Mouse (Mus musculus) left cerebral cortex, postnatal 14 days (tissue): ENCODE measurements around the gene Recql5. TPM values are rescaled to one million over a fixed set of nuclear protein-coding genes. Genes with fewer than 3 reads are reported as not detected.

Source experiments
- DNase-seq, 2 experiments: peaks; one replicate each; pipeline ENCODE4 v3.0.0; 2021 to 2022; ENCODE audit warnings: low spot score in 2 of 2, mixed read lengths in 1 of 2
- intact Hi-C: fragments of 180-260 bp; cut with DNase I; formaldehyde crosslinking; loops from one replicate; pipeline ENCODE4 v1.15.1; 2025
- long read RNA-seq, 2 experiments: library from polyadenylated mRNA; stranded (forward); transcript quantifications; one replicate each; pipeline ENCODE4 v2.0.0; 2021
- total RNA-seq, 2 experiments: library from RNA; stranded (reverse); gene quantifications; 2 replicates each; pipeline ENCODE4 v1.2.3; 2021

Gene Recql5
- total RNA-seq = 10 to 100 TPM; 19.8 to 22.4 TPM
- long read RNA-seq, experiment 1, transcript Recql5-201 (19 exons, 3,971 nt) = major isoform, 13 of 21 reads
- long read RNA-seq, experiment 1, partial matches to known transcripts = 2 of 21 reads
- long read RNA-seq, experiment 1, other reads (novel, unspliced or antisense) = 6 of 21 reads
- long read RNA-seq, experiment 2, transcript Recql5-201 (19 exons, 3,971 nt) = major isoform, 8 of 16 reads
- long read RNA-seq, experiment 2, partial matches to known transcripts = 1 of 16 reads
- long read RNA-seq, experiment 2, other reads (novel, unspliced or antisense) = 6 of 16 reads

GRCm38 (mm10) chr11:115933108-115933746 lies at the start of gene Recql5, which contains the start of gene Sap30bp:
Gene Recql5 (minus strand): TSS chr11:115933477.
Gene Sap30bp (plus strand): TSS chr11:115933282.
- intact Hi-C loops = no loop called here
- DNase-seq = peak; percentile 98

- no peak for DNase-seq
- intact Hi-C loops = no loop called here
Observed at GRCm38 (mm10) chr11:115982472-115982871, 49.2 kb upstream of the Recql5 start.

GRCm38 (mm10) chr11:115975544-115975943 lies 42.3 kb upstream of the Recql5 start:
- no peak for DNase-seq
- intact Hi-C loops = no loop called here

GRCm38 (mm10) chr11:115975083-115975420 lies 41.8 kb upstream of the Recql5 start:
- intact Hi-C loops = no loop called here
- DNase-seq = no peak

- intact Hi-C loops = no loop called here
- no peak for DNase-seq
Observed at GRCm38 (mm10) chr11:115974309-115975082, 41.2 kb upstream of the Recql5 start, which contains the start of gene Itgb4. Gene Itgb4 (plus strand): TSS chr11:115974709.

- intact Hi-C loops = no loop called here
- no peak for DNase-seq
Observed at GRCm38 (mm10) chr11:115971016-115971415, 37.7 kb upstream of the Recql5 start.

- DNase-seq = no peak
- intact Hi-C loops = no loop called here
Observed at GRCm38 (mm10) chr11:115970006-115970673, 36.9 kb upstream of the Recql5 start.

GRCm38 (mm10) chr11:115968731-115969405 lies 35.6 kb upstream of the Recql5 start:
- intact Hi-C loops = no loop called here
- DNase-seq = no peak

GRCm38 (mm10) chr11:115964977-115965604 lies 31.8 kb upstream of the Recql5 start:
- DNase-seq = no peak
- intact Hi-C loops = no loop called here

GRCm38 (mm10) chr11:115962651-115963412 lies 29.6 kb upstream of the Recql5 start:
- intact Hi-C loops = no loop called here
- no peak for DNase-seq

GRCm38 (mm10) chr11:115959018-115959417 lies 25.7 kb upstream of the Recql5 start:
- intact Hi-C loops = no loop called here
- no peak for DNase-seq

- intact Hi-C loops = no loop called here
- DNase-seq = no peak
Observed at GRCm38 (mm10) chr11:115957971-115958370, 24.7 kb upstream of the Recql5 start.

- intact Hi-C loops = no loop called here
- DNase-seq = no peak
Observed at GRCm38 (mm10) chr11:115956453-115956852, 23.2 kb upstream of the Recql5 start.

- intact Hi-C loops = no loop called here
- DNase-seq = no peak
Observed at GRCm38 (mm10) chr11:115955195-115955858, 22.1 kb upstream of the Recql5 start.

- intact Hi-C loops = no loop called here
- no peak for DNase-seq
Observed at GRCm38 (mm10) chr11:115954712-115955111, 21.4 kb upstream of the Recql5 start.

- DNase-seq = no peak
- intact Hi-C loops = no loop called here
Observed at GRCm38 (mm10) chr11:115950719-115951118, 17.4 kb upstream of the Recql5 start.

- intact Hi-C loops = no loop called here
- DNase-seq = no peak
Observed at GRCm38 (mm10) chr11:115948316-115948715, 15.0 kb upstream of the Recql5 start.
